ENCODE assay signal across 12 mouse cellular contexts in the genomic region with DNA sequence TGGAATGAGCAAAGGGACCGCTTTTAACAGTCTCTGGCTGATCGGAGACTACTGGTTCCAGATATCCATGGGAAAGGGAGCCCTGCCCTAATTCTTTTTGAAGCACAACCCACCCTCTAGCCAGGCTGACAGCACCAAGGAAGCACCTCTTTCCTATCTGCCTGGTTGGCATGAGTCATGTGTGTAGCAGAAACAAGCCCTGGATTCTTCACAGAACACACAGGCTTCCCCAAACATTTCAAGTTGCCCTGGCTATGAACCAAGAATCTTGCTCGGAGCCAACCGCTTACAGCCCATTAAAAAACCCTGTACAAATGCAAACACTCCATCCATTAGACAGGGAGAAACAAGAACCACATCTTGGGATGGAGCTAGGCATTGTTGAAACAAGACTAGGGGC.
DNase-seq lines count a peak whose midpoint lies in the region; ATAC-seq and TF ChIP-seq lines count a peak whose summit lies in the region.
"Had no signal": no experiment of that assay in that cellular context is flagged by ENCODE, and none has a peak within 500 bp of the region (broad histone marks: within the 10 kb centered on the region; RNA-seq: fewer than 3 reads in every experiment).

No protein-coding gene starts in this region.

- H3K4me3 ChIP-seq in kidney, adult 2 months (ENCODE audit: insufficient read depth, low read depth, low read length) = no peak overlapping the region
- H3K4me3 ChIP-seq in embryonic facial prominence, embryonic 15.5 days (replicated peaks) = no peak overlapping the region
- H3K4me3 ChIP-seq in limb, embryonic 13.5 days = no peak overlapping the region
- H3K4me3 ChIP-seq: layer of hippocampus, adult 2 months had no signal

- TF ChIP-seq POLR2A in kidney, adult 2 months (IDR thresholded peaks at IDR 0.05; ENCODE audit: low read depth, low read length) = no peak

- no peaks in the 10 kb centered on the region for H3K27me3 ChIP-seq in kidney, adult 2 months (replicated peaks; ENCODE audit: control insufficient read depth, insufficient read depth, low read length)
- H3K27me3 ChIP-seq in embryonic facial prominence, embryonic 15.5 days = no peaks in the 10 kb centered on the region
- no peaks in the 10 kb centered on the region for H3K27me3 ChIP-seq in limb, embryonic 13.5 days

- TF ChIP-seq CTCF in kidney, adult 2 months (conservative IDR thresholded peaks at IDR 0.05; ENCODE audit: insufficient read depth, insufficient read length, low read depth, low read length) = no peak

- no peaks in the 10 kb centered on the region for H3K36me3 ChIP-seq in kidney, adult 2 months (ENCODE audit: control insufficient read depth, insufficient read depth, low read length)
- no peaks in the 10 kb centered on the region for H3K36me3 ChIP-seq in embryonic facial prominence, embryonic 15.5 days
- H3K36me3 ChIP-seq in limb, embryonic 13.5 days = no peaks in the 10 kb centered on the region

- H3K9me3 ChIP-seq in embryonic facial prominence, embryonic 15.5 days (replicated peaks) = no peaks in the 10 kb centered on the region
- H3K9me3 ChIP-seq in limb, embryonic 13.5 days = no peaks in the 10 kb centered on the region

- no peak overlapping the region for H3K4me2 ChIP-seq in embryonic facial prominence, embryonic 15.5 days (replicated peaks)
- no peak overlapping the region; the same call in 1 of the 2 replicates for H3K4me2 ChIP-seq in limb, embryonic 13.5 days (replicated peaks)

- 71% methylated on average over 4 of the region's 4 CpGs for WGBS in kidney, adult 2 months
- WGBS in embryonic facial prominence, embryonic 15.5 days = 43% methylated on average over 4 of the region's 4 CpGs
- 54% methylated on average over 4 of the region's 4 CpGs for WGBS in limb, embryonic 13.5 days

- no peak overlapping the region for H3K27ac ChIP-seq in kidney, adult 2 months (ENCODE audit: insufficient read depth, low read depth, low read length)
- H3K27ac ChIP-seq in embryonic facial prominence, embryonic 15.5 days (replicated peaks) = peak overlapping the region; percentile 18; the same call in 1 of the 2 replicates
- peak overlapping the region; percentile 23 for H3K27ac ChIP-seq in limb, embryonic 13.5 days
- H3K27ac ChIP-seq: layer of hippocampus, adult 2 months had no signal

- no peaks in the 10 kb centered on the region for H3K4me1 ChIP-seq in kidney, adult 2 months (ENCODE audit: control insufficient read depth, insufficient read depth, low read length)
- peaks cover 22% of the 10 kb centered on the region for H3K4me1 ChIP-seq in embryonic facial prominence, embryonic 15.5 days
- H3K4me1 ChIP-seq in limb, embryonic 13.5 days = peaks cover 22% of the 10 kb centered on the region

- peak; percentile 12 for DNase-seq in kidney, adult 2 months
- no peak for DNase-seq in kidney, adult 8-10 months
- peak; percentile 58 to 59 for DNase-seq in lung, postnatal 4 days
- DNase-seq in ovary, adult 18-20 months (ENCODE audit: low spot score) = no peak
- DNase-seq in left cerebral cortex, adult 18-20 months (ENCODE audit: low spot score in 2 of 2) = no peak
- DNase-seq: cerebellum, adult 9-10 months; gastrocnemius, postnatal 25 days; retina, postnatal 1 day; thymus, postnatal 14 days had no signal

- no peak for ATAC-seq in embryonic facial prominence, embryonic 15.5 days (ENCODE audit: insufficient number of reproducible peaks, low FRiP score, low TSS enrichment, low read depth)
- no peak for ATAC-seq in limb, embryonic 13.5 days (ENCODE audit: low FRiP score, low read depth)

- H3K9ac ChIP-seq in embryonic facial prominence, embryonic 15.5 days = no peak overlapping the region
- no peak overlapping the region for H3K9ac ChIP-seq in limb, embryonic 13.5 days

Comparison
In these comparisons a context has a peak if more than half of its experiments do, and no peak if none do; other contexts are left out.
1. DNase-seq: peak in kidney, adult 2 months (single experiment) and lung, postnatal 4 days (2 of 2); none in kidney, adult 8-10 months (0 of 2), ovary, adult 18-20 months (single experiment) and left cerebral cortex, adult 18-20 months (0 of 2).